Mouse (Mus musculus): Measurements from ENCODE around the gene Rnaseh2a. TPM values are rescaled to one million over a fixed set of nuclear protein-coding genes. Genes with fewer than 3 reads are reported as not detected.

Gene Rnaseh2a
- polyA plus RNA-seq, 1 experiment: 39.8 TPM

- no peak overlapping the region for H3K4me3 ChIP-seq (ENCODE audit: insufficient read depth, low read length)
- no peak overlapping the region for H3K27ac ChIP-seq (ENCODE audit: insufficient read depth, low read depth, low read length)
- peaks cover 15% of the 10 kb centered on the region for H3K4me1 ChIP-seq (ENCODE audit: control insufficient read depth, insufficient read depth, low read length)
- TF ChIP-seq POLR2A (IDR thresholded peaks at IDR 0.05; ENCODE audit: borderline replicate concordance, low read depth, low read length): no peak
Measured at GRCm38 (mm10) chr8:84921596-84921995, 48.0 kb downstream of the Rnaseh2a start.

- TF ChIP-seq CTCF (IDR thresholded peaks at IDR 0.05; ENCODE audit: low read depth, low read length): no peak
- no peak for TF ChIP-seq POLR2A (IDR thresholded peaks at IDR 0.05; ENCODE audit: borderline replicate concordance, low read depth, low read length)
- no peak overlapping the region for H3K27ac ChIP-seq (ENCODE audit: insufficient read depth, low read depth, low read length)
- peaks cover 13% of the 10 kb centered on the region for H3K4me1 ChIP-seq (ENCODE audit: control insufficient read depth, insufficient read depth, low read length)
- H3K4me3 ChIP-seq (ENCODE audit: insufficient read depth, low read length): no peak overlapping the region
Measured at GRCm38 (mm10) chr8:84918646-84919045, 50.9 kb downstream of the Rnaseh2a start.

GRCm38 (mm10) chr8:84917781-84918180, 51.8 kb downstream of the Rnaseh2a start:
- Histone ChIP-seq H3K27ac (ENCODE audit: insufficient read depth, low read depth, low read length) (no peak overlapping the region), H3K4me3 (ENCODE audit: insufficient read depth, low read length) (no peak overlapping the region), H3K4me1 (ENCODE audit: control insufficient read depth, insufficient read depth, low read length) (peaks cover 14% of the 10 kb centered on the region)
- no peak for TF ChIP-seq CTCF (IDR thresholded peaks at IDR 0.05; ENCODE audit: low read depth, low read length)
- no peak for TF ChIP-seq POLR2A (IDR thresholded peaks at IDR 0.05; ENCODE audit: borderline replicate concordance, low read depth, low read length)

- Histone ChIP-seq H3K4me1 (ENCODE audit: control insufficient read depth, insufficient read depth, low read length) (peaks cover 7% of the 10 kb centered on the region), H3K27ac (ENCODE audit: insufficient read depth, low read depth, low read length) (no peak overlapping the region), H3K4me3 (ENCODE audit: insufficient read depth, low read length) (no peak overlapping the region)
- no peak for TF ChIP-seq POLR2A (IDR thresholded peaks at IDR 0.05; ENCODE audit: borderline replicate concordance, low read depth, low read length)
- no peak for TF ChIP-seq CTCF (IDR thresholded peaks at IDR 0.05; ENCODE audit: low read depth, low read length)
Measured at GRCm38 (mm10) chr8:84915269-84915668, 54.3 kb downstream of the Rnaseh2a start.

GRCm38 (mm10) chr8:84913960-84914359, 55.6 kb downstream of the Rnaseh2a start:
- H3K4me3 ChIP-seq (ENCODE audit: insufficient read depth, low read length): no peak overlapping the region
- H3K27ac ChIP-seq (ENCODE audit: insufficient read depth, low read depth, low read length): peak overlapping the region; percentile 34; the same call in 1 of the 2 replicates
- peak; percentile 46 for TF ChIP-seq CTCF (IDR thresholded peaks at IDR 0.05; ENCODE audit: low read depth, low read length)
- no peak for TF ChIP-seq POLR2A (IDR thresholded peaks at IDR 0.05; ENCODE audit: borderline replicate concordance, low read depth, low read length)
- H3K4me1 ChIP-seq (ENCODE audit: control insufficient read depth, insufficient read depth, low read length): peaks cover 13% of the 10 kb centered on the region

GRCm38 (mm10) chr8:84913502-84913900, 56.1 kb downstream of the Rnaseh2a start:
- peak overlapping the region; percentile 49 for H3K27ac ChIP-seq (ENCODE audit: insufficient read depth, low read depth, low read length)
- no peak for TF ChIP-seq POLR2A (IDR thresholded peaks at IDR 0.05; ENCODE audit: borderline replicate concordance, low read depth, low read length)
- no peak for TF ChIP-seq CTCF (IDR thresholded peaks at IDR 0.05; ENCODE audit: low read depth, low read length)
- peak overlapping the region; percentile 49 for H3K4me3 ChIP-seq (ENCODE audit: insufficient read depth, low read length)
- peaks cover 13% of the 10 kb centered on the region for H3K4me1 ChIP-seq (ENCODE audit: control insufficient read depth, insufficient read depth, low read length)

- Histone ChIP-seq H3K4me3 (ENCODE audit: insufficient read depth, low read length) (peak overlapping the region; percentile 49), H3K27ac (ENCODE audit: insufficient read depth, low read depth, low read length) (peak overlapping the region; percentile 49), H3K4me1 (ENCODE audit: control insufficient read depth, insufficient read depth, low read length) (peaks cover 13% of the 10 kb centered on the region)
- TF ChIP-seq CTCF (IDR thresholded peaks at IDR 0.05; ENCODE audit: low read depth, low read length) (no peak), POLR2A (IDR thresholded peaks at IDR 0.05; ENCODE audit: borderline replicate concordance, low read depth, low read length) (no peak)
Measured at GRCm38 (mm10) chr8:84912895-84913501, 56.6 kb downstream of the Rnaseh2a start.

GRCm38 (mm10) chr8:84912391-84912790, 57.2 kb downstream of the Rnaseh2a start:
- peak overlapping the region; percentile 49; the same call in 1 of the 2 replicates for H3K4me3 ChIP-seq (ENCODE audit: insufficient read depth, low read length)
- TF ChIP-seq CTCF (IDR thresholded peaks at IDR 0.05; ENCODE audit: low read depth, low read length) (no peak), POLR2A (IDR thresholded peaks at IDR 0.05; ENCODE audit: borderline replicate concordance, low read depth, low read length) (no peak)
- H3K27ac ChIP-seq (ENCODE audit: insufficient read depth, low read depth, low read length): no peak overlapping the region

GRCm38 (mm10) chr8:84911854-84912253, 57.7 kb downstream of the Rnaseh2a start:
- H3K27ac ChIP-seq (ENCODE audit: insufficient read depth, low read depth, low read length): no peak overlapping the region
- peaks cover 15% of the 10 kb centered on the region for H3K4me1 ChIP-seq (ENCODE audit: control insufficient read depth, insufficient read depth, low read length)
- H3K4me3 ChIP-seq (ENCODE audit: insufficient read depth, low read length): no peak overlapping the region
- TF ChIP-seq CTCF (IDR thresholded peaks at IDR 0.05; ENCODE audit: low read depth, low read length) (no peak; the same call in 1 of the 2 replicates), POLR2A (IDR thresholded peaks at IDR 0.05; ENCODE audit: borderline replicate concordance, low read depth, low read length) (no peak)

More at GRCm38 (mm10) chr8:84912391-84912790, 57.2 kb downstream of the Rnaseh2a start:
- H3K4me1 ChIP-seq (ENCODE audit: control insufficient read depth, insufficient read depth, low read length): peaks cover 15% of the 10 kb centered on the region

- Histone ChIP-seq H3K4me1 (ENCODE audit: control insufficient read depth, insufficient read depth, low read length) (peaks cover 15% of the 10 kb centered on the region), H3K4me3 (ENCODE audit: insufficient read depth, low read length) (no peak overlapping the region), H3K27ac (ENCODE audit: insufficient read depth, low read depth, low read length) (no peak overlapping the region)
- TF ChIP-seq CTCF (IDR thresholded peaks at IDR 0.05; ENCODE audit: low read depth, low read length) (no peak), POLR2A (IDR thresholded peaks at IDR 0.05; ENCODE audit: borderline replicate concordance, low read depth, low read length) (no peak)
Measured at GRCm38 (mm10) chr8:84910551-84910950, 59.0 kb downstream of the Rnaseh2a start.

All from bone marrow macrophage, adult 2 months (primary cell).